Mouse (Mus musculus) lung, adult 2 months (tissue): ENCODE data around the gene Cxcr2. TPM values are rescaled to one million over a fixed set of nuclear protein-coding genes. Genes with fewer than 3 reads are reported as not detected.

Experiments used
- DNase-seq: peaks from one replicate; pipeline ENCODE4 v3.0.0; 2022
- H3K4me1 ChIP-seq: fragments of 200-500 bp; 2 replicates; pipeline ENCODE4 v1.6.1; 2011; ENCODE audit warnings: low read length; ENCODE audit not compliant: control insufficient read depth, insufficient read depth
- H3K4me3 ChIP-seq: fragments of 200-500 bp; replicated peaks from 2 replicates; pipeline ENCODE3; 2011; ENCODE audit warnings: low read depth, mild to moderate bottlenecking, control low read depth, low read length; ENCODE audit errors: extremely low read depth
- CTCF ChIP-seq: fragments of 200-500 bp; IDR thresholded peaks from 2 replicates; pipeline ENCODE4 v1.5.1; 2011; ENCODE audit warnings: mild to moderate bottlenecking, low read length, control low read depth; ENCODE audit not compliant: insufficient read depth
- POLR2A ChIP-seq: fragments of 200-500 bp; IDR thresholded peaks from 2 replicates; pipeline ENCODE4 v1.6.1; 2011; ENCODE audit warnings: low read depth, mild to moderate bottlenecking, control low read depth, low read length, borderline replicate concordance; ENCODE audit errors: extremely low read depth
- WGBS: fragments of 180-500 bp; shearing (Covaris S2); methylation state at CpG from one replicate; pipeline ENCODE4 v1.1.7; 2018; 5-methylcytosine and 5-hydroxymethylcytosine counted together
- polyA plus RNA-seq: library from polyadenylated mRNA; depleted of rRNA; stranded (reverse); fragments of >200 nt; gene quantifications from 2 replicates; pipeline ENCODE4 v1.2.3, GENCODE M21; 2012

Gene Cxcr2
- polyA plus RNA-seq, 1 experiment = 6.4 TPM

- H3K4me1 ChIP-seq = no peaks in the 10 kb centered on the region
- TF ChIP-seq POLR2A = no peak
- no peak for TF ChIP-seq CTCF
- 60% methylated on average over 8 of the region's 8 CpGs for WGBS
- no peak within 1 kb of the TSS for H3K4me3 ChIP-seq
- DNase-seq = no peak
Measured at GRCm38 (mm10) chr1:74194445-74194844, 40.7 kb downstream of the Cxcr2 start, which contains the start of gene Cxcr1. Gene Cxcr1 (minus strand): TSS chr1:74194631.

GRCm38 (mm10) chr1:74195961-74196360, 42.2 kb downstream of the Cxcr2 start:
- Histone ChIP-seq H3K4me1 (no peaks in the 10 kb centered on the region), H3K4me3 (no peak overlapping the region)
- no peak for TF ChIP-seq POLR2A
- peak; percentile 82 for TF ChIP-seq CTCF
- 41% methylated on average over 7 of the region's 7 CpGs for WGBS
- no peak for DNase-seq

DNA sequence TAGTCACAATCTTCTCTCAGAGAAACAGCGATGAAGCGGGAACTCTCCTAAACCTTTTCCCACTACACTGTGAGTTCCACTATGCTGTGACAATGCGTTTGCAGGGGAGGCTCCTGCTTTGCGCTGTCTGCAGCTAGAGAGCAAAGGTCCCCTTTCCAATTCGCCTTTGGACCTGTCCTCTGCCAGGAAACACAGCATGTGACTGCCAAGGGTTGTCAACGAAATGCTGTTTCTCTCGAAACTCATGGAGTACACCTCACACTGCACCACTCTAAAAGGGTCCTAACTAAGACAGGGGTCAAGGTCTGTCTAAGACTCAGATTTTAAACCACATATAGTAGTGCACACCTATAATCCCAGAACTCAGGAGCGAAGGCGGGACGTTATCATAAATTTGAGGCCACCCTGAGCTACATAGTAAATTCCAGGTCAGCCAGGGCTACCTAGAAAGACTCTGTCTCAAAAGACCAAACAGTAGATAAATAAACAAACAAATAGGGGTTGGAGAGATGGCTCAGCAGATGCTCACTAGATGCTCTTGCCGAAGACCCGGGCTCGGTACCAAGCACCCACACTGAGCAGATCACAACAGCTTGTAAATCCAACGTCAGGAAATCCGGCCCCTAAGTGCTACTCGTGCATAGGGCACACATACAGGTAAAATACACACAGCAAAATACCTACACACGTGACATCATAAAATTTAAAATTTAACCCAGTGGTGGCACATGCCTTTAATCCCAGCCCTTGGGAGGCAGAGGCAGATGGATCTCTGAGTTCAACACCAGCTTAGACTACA, 43.0 kb downstream of the Cxcr2 start:
- Histone ChIP-seq H3K4me1 (no peaks in the 10 kb centered on the region), H3K4me3 (no peak overlapping the region)
- WGBS = 77% methylated on average over 17 of the region's 17 CpGs
- DNase-seq = no peak
- no peak for TF ChIP-seq CTCF
- no peak for TF ChIP-seq POLR2A

DNA sequence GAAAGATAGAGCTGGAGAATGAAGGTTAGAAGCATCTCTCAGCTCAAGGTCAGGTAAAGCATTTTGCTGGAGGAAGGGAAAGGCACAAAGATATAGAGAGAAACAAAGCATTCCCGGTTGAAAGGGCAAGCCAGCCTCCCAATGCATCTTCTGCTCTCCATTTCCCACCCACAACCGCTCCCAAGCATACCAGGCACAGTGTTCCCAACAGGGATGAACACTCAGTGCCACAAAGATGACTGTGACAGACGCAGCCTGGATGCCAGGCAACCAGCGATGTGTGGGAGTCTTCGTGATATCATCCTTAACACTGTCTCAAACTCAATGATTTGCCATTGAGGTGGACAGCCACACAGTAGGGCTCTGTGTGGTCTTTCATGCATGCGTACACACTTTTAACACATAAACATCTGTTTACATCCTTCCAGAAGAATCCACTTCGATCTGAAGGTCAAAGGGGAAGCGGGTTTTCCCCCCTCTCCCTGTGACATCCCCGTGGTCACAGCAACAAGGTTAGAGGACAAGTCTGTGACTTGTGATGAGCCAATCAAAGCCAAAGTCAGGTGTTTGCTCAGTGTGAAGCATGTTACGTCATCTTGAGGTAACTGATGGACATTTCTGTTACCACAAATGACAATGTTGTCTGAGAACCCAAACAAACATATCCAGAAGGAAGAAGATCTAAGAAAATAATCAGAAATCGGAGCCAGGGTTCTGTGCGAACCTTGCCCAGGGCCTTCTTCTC, 44.1 kb downstream of the Cxcr2 start:
- Histone ChIP-seq H3K4me1 (no peaks in the 10 kb centered on the region), H3K4me3 (no peak overlapping the region)
- 74% methylated on average over 12 of the region's 12 CpGs for WGBS
- DNase-seq = no peak
- TF ChIP-seq CTCF (no peak), POLR2A (no peak)

- no peak for DNase-seq
Measured at GRCm38 (mm10) chr1:74199046-74199445, 45.3 kb downstream of the Cxcr2 start.

DNA sequence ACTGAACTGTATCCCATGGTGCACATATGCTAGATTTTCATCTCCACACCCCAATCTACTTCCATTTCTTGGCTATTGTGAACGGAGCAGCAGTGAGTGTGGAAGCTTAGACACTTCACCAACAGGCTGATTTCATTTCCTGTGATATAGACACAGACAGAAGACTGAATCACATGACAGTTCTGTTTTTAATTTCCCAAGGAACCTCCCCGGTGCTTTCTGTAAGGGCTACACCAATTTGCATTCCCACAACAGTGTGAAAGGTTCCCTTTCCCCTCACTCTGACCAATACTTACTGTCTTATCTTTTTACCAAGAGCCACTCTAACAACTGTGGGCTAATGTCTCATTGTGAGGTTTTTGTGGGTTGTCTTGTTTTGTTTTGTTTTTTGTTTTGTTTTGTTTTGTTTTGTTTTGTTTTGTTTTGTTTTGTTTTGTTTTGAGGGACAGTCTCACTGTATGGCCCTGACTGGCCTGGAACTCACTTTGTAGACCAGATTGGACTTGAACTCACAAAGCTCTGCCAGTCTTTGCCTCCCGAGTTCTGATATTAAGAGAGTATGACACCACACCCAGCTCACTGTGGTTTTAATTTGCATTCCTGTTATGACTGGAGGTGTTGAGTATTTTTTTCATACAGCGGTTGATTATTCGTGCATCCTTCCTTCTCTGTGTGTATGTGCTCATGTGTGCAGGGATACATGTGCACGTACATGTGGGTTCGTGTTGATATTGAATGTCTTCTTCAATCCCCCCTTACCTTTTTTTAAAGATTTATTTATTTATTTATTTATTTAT, 47.5 kb downstream of the Cxcr2 start:
- no peaks in the 10 kb centered on the region for H3K4me1 ChIP-seq
- DNase-seq = no peak
- no peak for TF ChIP-seq POLR2A
- TF ChIP-seq CTCF = no peak
- H3K4me3 ChIP-seq = no peak overlapping the region
- WGBS = 67% methylated on average over 7 of the region's 7 CpGs

More at GRCm38 (mm10) chr1:74199046-74199445, 45.3 kb downstream of the Cxcr2 start:
- no peak overlapping the region for H3K4me3 ChIP-seq
- TF ChIP-seq CTCF = no peak
- TF ChIP-seq POLR2A = no peak
- WGBS = 60% methylated on average over 8 of the region's 8 CpGs
- H3K4me1 ChIP-seq = no peaks in the 10 kb centered on the region

DNA sequence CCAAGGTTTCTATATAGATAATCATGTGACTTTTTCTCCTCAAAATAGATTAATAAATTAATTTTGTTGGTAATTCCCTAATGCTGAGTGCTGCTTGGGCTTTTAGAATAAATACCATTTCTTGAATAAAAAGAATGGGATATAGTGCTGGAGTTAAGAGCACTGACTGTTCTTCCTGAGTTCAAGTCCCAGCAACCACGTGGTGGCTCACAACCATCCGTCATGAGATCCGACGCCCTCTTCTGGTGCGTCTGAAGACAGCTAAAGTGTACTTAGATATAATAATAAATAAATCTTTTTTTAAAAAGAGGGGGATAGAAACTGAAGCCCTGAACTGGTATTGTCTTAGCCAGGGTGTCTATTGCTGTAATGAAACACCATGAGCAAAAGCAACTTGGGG, 49.7 kb downstream of the Cxcr2 start:
- 45% methylated on average over 5 of the region's 5 CpGs for WGBS
- DNase-seq = no peak
- TF ChIP-seq CTCF = no peak
- TF ChIP-seq POLR2A = no peak
- Histone ChIP-seq H3K4me1 (no peaks in the 10 kb centered on the region), H3K4me3 (no peak overlapping the region)

- peak; percentile 15 for DNase-seq
- H3K4me3 ChIP-seq = no peak overlapping the region
- 46% methylated on average over 7 of the region's 7 CpGs for WGBS
Measured at GRCm38 (mm10) chr1:74205881-74206280, 52.1 kb downstream of the Cxcr2 start.

DNA sequence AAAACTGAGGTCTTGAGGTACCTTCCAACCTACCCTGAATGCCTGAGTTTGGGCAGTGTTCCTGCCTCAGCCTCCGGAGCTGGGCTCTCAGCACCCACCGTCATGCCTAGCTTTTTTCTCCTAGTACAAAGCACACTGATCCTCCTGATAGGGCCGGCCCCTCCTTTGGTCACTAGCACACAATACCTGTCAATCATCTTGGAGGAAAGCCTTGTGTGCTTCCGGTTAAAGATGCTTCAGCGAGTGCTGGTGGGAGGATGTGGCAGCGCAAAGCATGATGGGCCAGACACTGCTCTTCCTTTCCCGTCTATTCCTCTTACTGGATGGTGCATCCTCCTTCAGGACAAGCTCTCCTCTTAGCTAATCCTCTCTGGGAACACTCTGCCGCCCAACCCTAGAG, 52.9 kb downstream of the Cxcr2 start:
- WGBS = 56% methylated on average over 8 of the region's 8 CpGs
- no peak for DNase-seq
- no peak overlapping the region for H3K4me3 ChIP-seq
- H3K4me1 ChIP-seq = no peaks in the 10 kb centered on the region
- TF ChIP-seq CTCF = no peak
- TF ChIP-seq POLR2A = no peak

More at GRCm38 (mm10) chr1:74205881-74206280, 52.1 kb downstream of the Cxcr2 start:
- no peaks in the 10 kb centered on the region for H3K4me1 ChIP-seq
- no peak for TF ChIP-seq CTCF
- no peak for TF ChIP-seq POLR2A
